Mouse (Mus musculus) cerebellum, adult 2 months (tissue): ENCODE results near the gene Ldha.

ENCODE experiments used
- CTCF ChIP-seq: fragments of 200-500 bp; IDR thresholded peaks from 2 replicates; pipeline ENCODE4 v1.5.1; 2011; ENCODE audit warnings: low read depth, mild to moderate bottlenecking, control low read depth, low read length, moderate library complexity, borderline replicate concordance; ENCODE audit not compliant: insufficient read depth
- POLR2A ChIP-seq: fragments of 200-500 bp; IDR thresholded peaks from 2 replicates; pipeline ENCODE4 v1.6.1; 2011; ENCODE audit warnings: low read length, control low read depth, borderline replicate concordance; ENCODE audit not compliant: insufficient read depth

DNA sequence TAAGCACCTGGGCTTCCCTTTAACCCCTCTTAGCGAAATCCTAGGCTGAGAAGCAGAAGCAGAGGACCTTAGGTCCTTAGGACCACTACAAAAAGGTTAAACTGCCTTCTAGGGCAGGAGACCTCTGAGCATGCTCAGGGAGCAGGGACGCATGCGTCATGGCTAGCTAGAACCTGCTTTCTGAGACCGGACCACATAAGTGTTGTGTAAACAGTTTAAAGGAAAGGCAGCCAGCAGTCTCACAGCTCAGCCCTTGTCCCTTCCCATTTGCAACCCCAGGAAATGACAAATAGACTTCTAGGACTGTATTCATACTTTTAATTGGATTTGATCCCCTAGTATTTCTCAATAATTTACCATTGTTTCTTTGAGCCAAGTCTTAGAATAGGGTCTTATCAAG, 949 bp upstream of the Ldha start:
- TF ChIP-seq POLR2A: no peak
- TF ChIP-seq CTCF: no peak
